8 mouse cellular contexts compared by ENCODE assay signal in genomic region chr3:58577506-58578050, GRCm38 (mm10). TPM values are rescaled to one million over a fixed set of nuclear protein-coding genes. Genes with fewer than 3 reads are reported as not detected.
A peak's percentile ranks its signal among the peaks of the same experiment; 100 is the strongest.
DNase-seq lines count a peak whose midpoint lies in the region; ATAC-seq lines count a peak whose summit lies in the region.

No protein-coding gene starts in this region.

- H3K27me3 ChIP-seq in heart, embryonic 16.5 days (ENCODE audit: control insufficient read depth, insufficient read depth, low read length): no peaks in the 10 kb centered on the region
- H3K27me3 ChIP-seq in midbrain, embryonic 12.5 days: no peaks in the 10 kb centered on the region

- peaks cover 5% of the 10 kb centered on the region; the same call in 1 of the 2 replicates for H3K36me3 ChIP-seq in heart, embryonic 16.5 days (ENCODE audit: control insufficient read depth, insufficient read depth)
- peaks cover 6% of the 10 kb centered on the region for H3K36me3 ChIP-seq in midbrain, embryonic 12.5 days

- peaks cover 19% of the 10 kb centered on the region for H3K4me1 ChIP-seq in heart, embryonic 16.5 days (ENCODE audit: control insufficient read depth, insufficient read depth, low read length)
- peaks cover 8% of the 10 kb centered on the region; the same call in 1 of the 2 replicates for H3K4me1 ChIP-seq in midbrain, embryonic 12.5 days

- no peak for DNase-seq in heart, adult 18-20 months
- DNase-seq in MN1 (ENCODE audit: low spot score): peak; percentile 39
- DNase-seq in left cerebral cortex, adult 9 months (ENCODE audit: low spot score in 2 of 2): no peak
- no peak for DNase-seq in layer of hippocampus, adult 8-10 months (ENCODE audit: low spot score in 2 of 2)
- no peak for DNase-seq in adrenal gland, postnatal 4 days (ENCODE audit: low spot score in 2 of 2)

- H3K9ac ChIP-seq in heart, embryonic 16.5 days (ENCODE audit: low read length): peak overlapping the region; percentile 100
- H3K9ac ChIP-seq in midbrain, embryonic 12.5 days (replicated peaks): peak overlapping the region; percentile 99

- WGBS in heart, embryonic 16.5 days: 19% methylated on average over 8 of the region's 8 CpGs
- 24% methylated on average over 8 of the region's 8 CpGs for WGBS in midbrain, embryonic 12.5 days

- H3K4me3 ChIP-seq in heart, embryonic 16.5 days (ENCODE audit: low read length): peak overlapping the region; percentile 95
- H3K4me3 ChIP-seq in midbrain, embryonic 12.5 days: peak overlapping the region; percentile 96

- ATAC-seq in heart, embryonic 16.5 days (replicated peaks; ENCODE audit: extremely low read depth, insufficient read depth, low FRiP score): no peak
- ATAC-seq in granulocyte monocyte progenitor cell, adult 5-6 weeks (replicated peaks; ENCODE audit: poor library complexity, severe bottlenecking): peak; percentile 15; the same call in 1 of the 2 replicates
- no peak for ATAC-seq in midbrain, embryonic 12.5 days (ENCODE audit: low FRiP score, low read depth)

- H3K9me3 ChIP-seq in heart, embryonic 16.5 days (replicated peaks; ENCODE audit: control insufficient read depth, low read length): no peaks in the 10 kb centered on the region
- H3K9me3 ChIP-seq in midbrain, embryonic 12.5 days: no peaks in the 10 kb centered on the region

- H3K4me2 ChIP-seq in heart, embryonic 16.5 days (ENCODE audit: low read depth, low read length): peak overlapping the region; percentile 75
- H3K4me2 ChIP-seq in midbrain, embryonic 12.5 days (replicated peaks): peak overlapping the region; percentile 51

- H3K27ac ChIP-seq in heart, embryonic 16.5 days (ENCODE audit: low read length): no peak overlapping the region; the same call in 1 of the 2 replicates
- peak overlapping the region; percentile 99; the same call in 1 of the 2 replicates for H3K27ac ChIP-seq in midbrain, embryonic 12.5 days (replicated peaks)

RNA-seq across cellular contexts. Expression of gene Selenot, which starts 1.1 kb away (rescaled TPM):
- 17.9 and 20.6 TPM in 2 replicates for polyA plus RNA-seq in heart, embryonic 16.5 days (2015; fragmentation: Nextera tagmentation; extraction: Ambion mirVana)
- total RNA-seq in heart, adult 18-20 months (2021): 100 to 1,000 TPM; 119 to 120 TPM
- 80.8 and 97.3 TPM in 2 replicates for total RNA-seq in granulocyte monocyte progenitor cell, adult 5-6 weeks (2014; fragmentation: Nextera tagmentation)
- total RNA-seq in granulocyte monocyte progenitor cell, adult 5-6 weeks (2017): 158 and 187 TPM in 2 replicates
- polyA plus RNA-seq in midbrain, embryonic 12.5 days (2016; fragmentation: Nextera tagmentation; extraction: Ambion mirVana): 21.7 and 23.5 TPM in 2 replicates
- 100 to 1,000 TPM; 140 to 147 (median 145) TPM for total RNA-seq in layer of hippocampus, adult 8-10 months (2022)
- total RNA-seq in adrenal gland, postnatal 4 days (2021): 100 to 1,000 TPM; 110 to 113 TPM

RNA-seq across cellular contexts. Expression of gene Serp1, which starts 51.9 kb away (rescaled TPM):
- polyA plus RNA-seq in heart, embryonic 16.5 days (2015; fragmentation: Nextera tagmentation; extraction: Ambion mirVana): 85.6 and 98.4 TPM in 2 replicates
- total RNA-seq in heart, adult 18-20 months (2021): 10 to 100 TPM; 12.0 to 15.1 TPM
- total RNA-seq in granulocyte monocyte progenitor cell, adult 5-6 weeks (2014; fragmentation: Nextera tagmentation): 117 and 128 TPM in 2 replicates
- 140 and 165 TPM in 2 replicates for total RNA-seq in granulocyte monocyte progenitor cell, adult 5-6 weeks (2017)
- polyA plus RNA-seq in midbrain, embryonic 12.5 days (2016; fragmentation: Nextera tagmentation; extraction: Ambion mirVana): 111 and 118 TPM in 2 replicates
- total RNA-seq in layer of hippocampus, adult 8-10 months (2022): 10 to 100 TPM; 22.5 to 25.9 (median 24.6) TPM
- 10 to 100 TPM; 58.8 to 61.4 TPM for total RNA-seq in adrenal gland, postnatal 4 days (2021)

RNA-seq across cellular contexts. Expression of gene Eif2a, which starts 52.0 kb away (rescaled TPM):
- 32.7 and 35.7 TPM in 2 replicates for polyA plus RNA-seq in heart, embryonic 16.5 days (2015; fragmentation: Nextera tagmentation; extraction: Ambion mirVana)
- 10 to 100 TPM; 35.8 to 43.2 TPM for total RNA-seq in heart, adult 18-20 months (2021)
- 99.7 and 127 TPM in 2 replicates for total RNA-seq in granulocyte monocyte progenitor cell, adult 5-6 weeks (2014; fragmentation: Nextera tagmentation)
- total RNA-seq in granulocyte monocyte progenitor cell, adult 5-6 weeks (2017): 99.8 and 121 TPM in 2 replicates
- polyA plus RNA-seq in midbrain, embryonic 12.5 days (2016; fragmentation: Nextera tagmentation; extraction: Ambion mirVana): 51.5 and 51.6 TPM in 2 replicates
- 10 to 100 TPM; 48.3 to 55.8 (median 49.8) TPM for total RNA-seq in layer of hippocampus, adult 8-10 months (2022)
- total RNA-seq in adrenal gland, postnatal 4 days (2021): 10 to 100 TPM; 69.8 to 72.9 TPM

RNA-seq across cellular contexts. Expression of gene Erich6, which starts 59.4 kb away (rescaled TPM):
- 0.07 and 0.09 TPM in 2 replicates for polyA plus RNA-seq in heart, embryonic 16.5 days (2015; fragmentation: Nextera tagmentation; extraction: Ambion mirVana)
- not detected for total RNA-seq in heart, adult 18-20 months (2021)
- not detected in 2 replicates for total RNA-seq in granulocyte monocyte progenitor cell, adult 5-6 weeks (2014; fragmentation: Nextera tagmentation)
- not detected in 2 replicates for total RNA-seq in granulocyte monocyte progenitor cell, adult 5-6 weeks (2017)
- polyA plus RNA-seq in midbrain, embryonic 12.5 days (2016; fragmentation: Nextera tagmentation; extraction: Ambion mirVana): 0.08 and 0.20 TPM in 2 replicates
- total RNA-seq in layer of hippocampus, adult 8-10 months (2022): 1 to 10 TPM in 2 of 4 experiments, under 1 TPM in 2; 0.69 to 2.2 (median 1.0) TPM
- total RNA-seq in adrenal gland, postnatal 4 days (2021): not detected
